Mouse (Mus musculus) stomach, embryonic 14.5 days (tissue): Measurements from ENCODE around the gene Scarb1. TPM values are rescaled to one million over a fixed set of nuclear protein-coding genes. Genes with fewer than 3 reads are reported as not detected.

Source experiments
- ATAC-seq: fragments of 200-750 bp; cut with Nextera tagmentation; 2 replicates; pipeline ENCODE4 v1.8.0; 2017; ENCODE audit warnings: low read depth, moderate TSS enrichment; ENCODE audit not compliant: insufficient number of reproducible peaks, insufficient read depth, low FRiP score
- H3K27ac ChIP-seq: fragments of 300-500 bp; sonication (generic); 2 replicates; pipeline ENCODE4 v1.5.1; 2014; ENCODE audit warnings: mild to moderate bottlenecking, low read length, moderate library complexity, mixed read lengths
- H3K27me3 ChIP-seq: fragments of 300-500 bp; sonication (generic); 2 replicates; pipeline ENCODE4 v1.6.1; 2014; ENCODE audit warnings: low read length, control low read depth, mixed read lengths; ENCODE audit not compliant: control insufficient read depth, insufficient read depth
- H3K36me3 ChIP-seq: fragments of 300-500 bp; sonication (generic); 2 replicates; pipeline ENCODE4 v1.6.1; 2014; ENCODE audit warnings: mild to moderate bottlenecking, control low read depth, low read length, moderate library complexity, mixed read lengths; ENCODE audit not compliant: control insufficient read depth, insufficient read depth
- H3K4me1 ChIP-seq: fragments of 300-500 bp; sonication (generic); 2 replicates; pipeline ENCODE4 v1.6.1; 2014; ENCODE audit warnings: low read length, control low read depth, mixed read lengths; ENCODE audit not compliant: control insufficient read depth, insufficient read depth
- H3K4me2 ChIP-seq: fragments of 300-500 bp; sonication (generic); replicated peaks from 2 replicates; pipeline ENCODE4 v1.6.1; 2014; ENCODE audit warnings: low read depth, low read length, control low read depth
- H3K4me3 ChIP-seq: fragments of 300-500 bp; sonication (generic); 2 replicates; pipeline ENCODE4 v1.5.1; 2014; ENCODE audit warnings: low read depth, low read length, control low read depth
- H3K9ac ChIP-seq: fragments of 300-500 bp; sonication (generic); replicated peaks from 2 replicates; pipeline ENCODE4 v1.6.1; 2014; ENCODE audit warnings: low read depth, mild to moderate bottlenecking, control low read depth, low read length, moderate library complexity, mixed read lengths
- H3K9me3 ChIP-seq: fragments of 300-500 bp; sonication (generic); 2 replicates; pipeline ENCODE4 v1.6.1; 2016; ENCODE audit warnings: low read depth, low read length, control low read depth; ENCODE audit not compliant: control insufficient read depth
- WGBS: fragments of 180-500 bp; shearing (Covaris S2); extraction: QIAGEN DNeasy Blood & Tissue Kit; methylation state at CpG from one replicate; pipeline ENCODE4 v1.1.7; 2014; 5-methylcytosine and 5-hydroxymethylcytosine counted together
- polyA plus RNA-seq: library from polyadenylated mRNA; unstranded; fragments of >200 nt; fragmentation: Nextera tagmentation; extraction: Ambion mirVana; gene quantifications from 2 replicates; pipeline ENCODE4 v1.2.1, GENCODE M21; 2014

The Scarb1 gene
- polyA plus RNA-seq, 1 experiment from 2014 or later: 47.1 TPM

GRCm38 (mm10) chr5:125267150-125267961 is 73.5 kb downstream of the Scarb1 start:
- H3K27me3 ChIP-seq: no peaks in the 10 kb centered on the region
- no peaks in the 10 kb centered on the region for H3K9me3 ChIP-seq
- no peak overlapping the region for H3K27ac ChIP-seq
- peaks cover 14% of the 10 kb centered on the region for H3K4me1 ChIP-seq
- H3K4me2 ChIP-seq: peak overlapping the region; percentile 37
- 29% methylated on average over 35 of the region's 35 CpGs for WGBS
- H3K4me3 ChIP-seq: no peak overlapping the region
- no peaks in the 10 kb centered on the region for H3K36me3 ChIP-seq
- ATAC-seq: no peak
- H3K9ac ChIP-seq: no peak overlapping the region

GRCm38 (mm10) chr5:125266128-125266527 is 74.8 kb downstream of the Scarb1 start:
- 70% methylated on average over 9 of the region's 9 CpGs for WGBS
- H3K4me3 ChIP-seq: no peak overlapping the region
- no peak overlapping the region for H3K9ac ChIP-seq
- no peaks in the 10 kb centered on the region for H3K36me3 ChIP-seq
- peaks cover 14% of the 10 kb centered on the region for H3K4me1 ChIP-seq
- ATAC-seq: no peak
- no peak overlapping the region for H3K27ac ChIP-seq
- H3K4me2 ChIP-seq: no peak overlapping the region
- H3K9me3 ChIP-seq: no peaks in the 10 kb centered on the region
- no peaks in the 10 kb centered on the region for H3K27me3 ChIP-seq

GRCm38 (mm10) chr5:125264700-125265099 is 76.2 kb downstream of the Scarb1 start:
- ATAC-seq: 0 out of 2 replicates have a peak, but pooled peaks have one; percentile 4
- no peaks in the 10 kb centered on the region for H3K9me3 ChIP-seq
- no peaks in the 10 kb centered on the region for H3K36me3 ChIP-seq
- H3K9ac ChIP-seq: no peak overlapping the region
- H3K27ac ChIP-seq: no peak overlapping the region
- no peak overlapping the region for H3K4me3 ChIP-seq
- H3K4me1 ChIP-seq: peaks cover 14% of the 10 kb centered on the region
- no peak overlapping the region for H3K4me2 ChIP-seq
- 5% methylated on average over 17 of the region's 17 CpGs for WGBS
- H3K27me3 ChIP-seq: no peaks in the 10 kb centered on the region

- no peak for ATAC-seq
- Histone ChIP-seq H3K4me1 (peaks cover 14% of the 10 kb centered on the region), H3K27ac (no peak overlapping the region), H3K9ac (no peak overlapping the region), H3K27me3 (no peaks in the 10 kb centered on the region), H3K4me2 (no peak overlapping the region), H3K4me3 (no peak overlapping the region), H3K36me3 (no peaks in the 10 kb centered on the region), H3K9me3 (no peaks in the 10 kb centered on the region)
- 50% methylated on average over 7 of the region's 7 CpGs for WGBS
Observed at GRCm38 (mm10) chr5:125262578-125262977, 78.3 kb downstream of the Scarb1 start.

- Histone ChIP-seq H3K4me1 (no peaks in the 10 kb centered on the region), H3K9me3 (no peaks in the 10 kb centered on the region), H3K9ac (no peak overlapping the region), H3K27ac (no peak overlapping the region), H3K4me2 (no peak overlapping the region), H3K36me3 (no peaks in the 10 kb centered on the region), H3K27me3 (no peaks in the 10 kb centered on the region), H3K4me3 (no peak overlapping the region)
- ATAC-seq: no peak; the same call in 1 of the 2 replicates
- WGBS: 53% methylated on average over 5 of the region's 5 CpGs
Observed at GRCm38 (mm10) chr5:125253917-125254316, 87.0 kb downstream of the Scarb1 start.

- Histone ChIP-seq H3K4me2 (no peak overlapping the region), H3K9ac (no peak overlapping the region), H3K4me1 (no peaks in the 10 kb centered on the region), H3K4me3 (no peak overlapping the region), H3K36me3 (no peaks in the 10 kb centered on the region), H3K9me3 (no peaks in the 10 kb centered on the region), H3K27ac (no peak overlapping the region), H3K27me3 (no peaks in the 10 kb centered on the region)
- ATAC-seq: no peak
- WGBS: 86% methylated on average over 3 of the region's 3 CpGs
Observed at GRCm38 (mm10) chr5:125253448-125253847, 87.4 kb downstream of the Scarb1 start.

GRCm38 (mm10) chr5:125252664-125253063 is 88.2 kb downstream of the Scarb1 start:
- no peak overlapping the region for H3K9ac ChIP-seq
- H3K4me1 ChIP-seq: no peaks in the 10 kb centered on the region
- no peaks in the 10 kb centered on the region for H3K27me3 ChIP-seq
- H3K4me2 ChIP-seq: no peak overlapping the region
- H3K9me3 ChIP-seq: no peaks in the 10 kb centered on the region
- no peak for ATAC-seq
- 60% methylated on average over 8 of the region's 8 CpGs for WGBS
- no peak overlapping the region for H3K4me3 ChIP-seq
- H3K27ac ChIP-seq: no peak overlapping the region
- no peaks in the 10 kb centered on the region for H3K36me3 ChIP-seq

- WGBS: 51% methylated on average over 15 of the region's 15 CpGs
Observed at GRCm38 (mm10) chr5:125251885-125252615, 88.8 kb downstream of the Scarb1 start.

More at GRCm38 (mm10) chr5:125251885-125252615, 88.8 kb downstream of the Scarb1 start:
- ATAC-seq: no peak
- H3K36me3 ChIP-seq: no peaks in the 10 kb centered on the region
- H3K9ac ChIP-seq: no peak overlapping the region
- no peaks in the 10 kb centered on the region for H3K9me3 ChIP-seq
- H3K4me2 ChIP-seq: no peak overlapping the region
- H3K27ac ChIP-seq: no peak overlapping the region
- H3K4me1 ChIP-seq: no peaks in the 10 kb centered on the region
- H3K4me3 ChIP-seq: no peak overlapping the region
- H3K27me3 ChIP-seq: no peaks in the 10 kb centered on the region
